ENCODE assay signal across 13 mouse cellular contexts in the genomic region with DNA sequence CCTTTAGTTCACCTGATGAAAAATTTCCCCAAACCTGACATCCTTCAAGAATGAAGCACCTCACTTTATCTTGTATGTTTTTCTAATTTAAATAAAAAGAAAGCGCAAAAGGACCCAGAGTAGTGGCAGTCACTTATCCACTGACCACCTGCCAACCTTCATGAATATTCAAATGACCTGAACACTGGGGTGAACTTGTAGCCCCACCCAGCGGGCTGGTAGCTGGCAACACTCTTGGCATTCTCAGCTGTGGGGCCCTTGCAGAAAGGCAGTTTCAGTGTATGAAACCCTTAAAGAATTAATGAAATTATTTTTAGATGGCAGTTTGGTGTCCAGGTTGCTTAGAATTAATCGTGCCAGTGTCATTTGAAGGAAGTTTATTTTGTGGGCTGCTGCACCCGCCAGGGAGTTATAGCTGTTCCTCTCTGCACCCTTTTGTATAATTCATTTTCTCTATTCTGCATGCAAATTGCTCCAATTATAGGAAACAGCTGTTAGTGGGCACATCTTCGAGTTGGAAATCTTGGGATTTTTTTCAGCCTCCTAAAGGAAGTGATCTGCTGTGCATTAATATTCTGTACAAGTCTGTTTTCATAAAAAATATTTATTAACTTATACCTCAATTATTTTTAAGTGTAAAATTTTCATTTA.
A peak's percentile ranks its signal among the peaks of the same experiment; 100 is the strongest.
DNase-seq lines count a peak whose midpoint lies in the region; ATAC-seq and TF ChIP-seq lines count a peak whose summit lies in the region.
"Had no signal": no experiment of that assay in that cellular context is flagged by ENCODE, and none has a peak within 500 bp of the region (broad histone marks: within the 10 kb centered on the region; RNA-seq: fewer than 3 reads in every experiment).

No protein-coding gene starts in this region.

- no peaks in the 10 kb centered on the region for H3K27me3 ChIP-seq in forebrain, embryonic 14.5 days (replicated peaks; ENCODE audit: control insufficient read depth, insufficient read depth, low read length)
- no peaks in the 10 kb centered on the region for H3K27me3 ChIP-seq in kidney, postnatal 0 days (ENCODE audit: insufficient read depth, low read length)
- no peaks in the 10 kb centered on the region for H3K27me3 ChIP-seq in neural tube, embryonic 13.5 days
- H3K27me3 ChIP-seq: megakaryocyte, embryonic 14.5 days had no signal

- no peak for DNase-seq in left cerebral cortex, adult 2 months (ENCODE audit: extremely low spot score in 1 of 2, low spot score in 2 of 2)
- DNase-seq in left cerebral cortex, postnatal 36 days (ENCODE audit: low spot score in 2 of 2) = no peak
- peak; percentile 76 for DNase-seq in forebrain, embryonic 14.5 days (ENCODE audit: low spot score)
- no peak for DNase-seq in kidney, postnatal 0 days (ENCODE audit: low spot score)
- no peak for DNase-seq in heart, adult 8-10 months (ENCODE audit: low spot score)
- DNase-seq in urinary bladder, postnatal 36 days (ENCODE audit: low spot score in 2 of 2) = no peak
- DNase-seq: cerebellum, adult 11 months; gastrocnemius, postnatal 10 days; heart, postnatal 14 days had no signal

- H3K4me1 ChIP-seq in forebrain, embryonic 14.5 days (ENCODE audit: control insufficient read depth, insufficient read depth, low read length) = peaks cover 25% of the 10 kb centered on the region
- no peaks in the 10 kb centered on the region for H3K4me1 ChIP-seq in kidney, postnatal 0 days (replicated peaks; ENCODE audit: insufficient read depth, low read length)
- peaks cover 45% of the 10 kb centered on the region for H3K4me1 ChIP-seq in neural tube, embryonic 13.5 days (replicated peaks)
- H3K4me1 ChIP-seq: megakaryocyte, embryonic 14.5 days had no signal

- intact Hi-C loops in left cerebral cortex, adult 2 months (cut with DNase I) = no loop called here
- intact Hi-C loops in left cerebral cortex, postnatal 36 days (cut with DNase I) = no loop called here

- no peak overlapping the region for H3K9ac ChIP-seq in forebrain, embryonic 14.5 days (ENCODE audit: low read length)
- no peak overlapping the region for H3K9ac ChIP-seq in kidney, postnatal 0 days (ENCODE audit: low read depth, low read length)
- H3K9ac ChIP-seq in neural tube, embryonic 13.5 days = no peak overlapping the region
- H3K9ac ChIP-seq: liver, embryonic 14.5 days had no signal

- TF ChIP-seq CTCF in left cerebral cortex, adult 2 months (IDR thresholded peaks at IDR 0.05) = peak; percentile 1
- 0 out of 2 replicates have a peak, but pooled peaks have one; percentile 14 for TF ChIP-seq CTCF in kidney, postnatal 0 days (IDR thresholded peaks at IDR 0.05; ENCODE audit: low read depth)

- H3K4me2 ChIP-seq in forebrain, embryonic 14.5 days (ENCODE audit: low read length) = no peak overlapping the region
- no peak overlapping the region for H3K4me2 ChIP-seq in kidney, postnatal 0 days (ENCODE audit: low read length)
- H3K4me2 ChIP-seq in neural tube, embryonic 13.5 days = no peak overlapping the region

- 12% methylated on average over 5 of the region's 5 CpGs for WGBS in forebrain, embryonic 14.5 days
- 75% methylated on average over 5 of the region's 5 CpGs for WGBS in kidney, postnatal 0 days
- WGBS in neural tube, embryonic 13.5 days = 33% methylated on average over 5 of the region's 5 CpGs

- H3K9me3 ChIP-seq in forebrain, embryonic 14.5 days (replicated peaks; ENCODE audit: control insufficient read depth, low read length) = no peaks in the 10 kb centered on the region
- no peaks in the 10 kb centered on the region for H3K9me3 ChIP-seq in kidney, postnatal 0 days (replicated peaks; ENCODE audit: low read length)
- H3K9me3 ChIP-seq in neural tube, embryonic 13.5 days = no peaks in the 10 kb centered on the region
- H3K9me3 ChIP-seq: megakaryocyte, embryonic 14.5 days had no signal

- no peak overlapping the region for H3K27ac ChIP-seq in left cerebral cortex, adult 2 months
- H3K27ac ChIP-seq in forebrain, embryonic 14.5 days (ENCODE audit: low read depth, low read length) = peak overlapping the region; percentile 28; the same call in 1 of the 2 replicates
- no peak overlapping the region for H3K27ac ChIP-seq in kidney, postnatal 0 days
- H3K27ac ChIP-seq in neural tube, embryonic 13.5 days (replicated peaks) = peak overlapping the region; percentile 56
- H3K27ac ChIP-seq: liver, embryonic 14.5 days had no signal

- no peak overlapping the region for H3K4me3 ChIP-seq in left cerebral cortex, adult 2 months
- H3K4me3 ChIP-seq in forebrain, embryonic 14.5 days (ENCODE audit: low read depth, low read length) = no peak overlapping the region
- H3K4me3 ChIP-seq in kidney, postnatal 0 days (replicated peaks; ENCODE audit: low read depth, low read length) = no peak overlapping the region
- no peak overlapping the region for H3K4me3 ChIP-seq in neural tube, embryonic 13.5 days
- H3K4me3 ChIP-seq: megakaryocyte, embryonic 14.5 days had no signal

- ATAC-seq in forebrain, embryonic 14.5 days = peak; percentile 86
- no peak for ATAC-seq in kidney, postnatal 0 days (replicated peaks; ENCODE audit: low FRiP score, low read depth)
- peak; percentile 65 for ATAC-seq in neural tube, embryonic 13.5 days (ENCODE audit: low read depth)
- ATAC-seq in monocyte, adult 5-6 weeks (replicated peaks; ENCODE audit: insufficient number of reproducible peaks, low FRiP score, low TSS enrichment, poor library complexity, severe bottlenecking) = no peak

- 0 out of 2 replicates have a peak, but pooled peaks cover 1% of the 10 kb centered on the region for H3K36me3 ChIP-seq in forebrain, embryonic 14.5 days (ENCODE audit: control insufficient read depth, insufficient read depth, low read length)
- no peaks in the 10 kb centered on the region for H3K36me3 ChIP-seq in kidney, postnatal 0 days (ENCODE audit: insufficient read depth, low read length)
- H3K36me3 ChIP-seq in neural tube, embryonic 13.5 days = no peaks in the 10 kb centered on the region

Comparison
In these comparisons a context has a peak if more than half of its experiments do, and no peak if none do; other contexts are left out.
1. H3K27ac ChIP-seq: peak in forebrain, embryonic 14.5 days (single experiment) and neural tube, embryonic 13.5 days (single experiment); none in left cerebral cortex, adult 2 months (single experiment) and kidney, postnatal 0 days (single experiment).
2. ATAC-seq: peak in forebrain, embryonic 14.5 days (single experiment) and neural tube, embryonic 13.5 days (single experiment); none in kidney, postnatal 0 days (single experiment) and monocyte, adult 5-6 weeks (single experiment).